Mouse (Mus musculus): Measurements from ENCODE around the gene Smtnl1. TPM values are rescaled to one million over a fixed set of nuclear protein-coding genes. Genes with fewer than 3 reads are reported as not detected.

Gene Smtnl1
- polyA plus RNA-seq, 1 experiment from 2014 or later: not detected

DNA sequence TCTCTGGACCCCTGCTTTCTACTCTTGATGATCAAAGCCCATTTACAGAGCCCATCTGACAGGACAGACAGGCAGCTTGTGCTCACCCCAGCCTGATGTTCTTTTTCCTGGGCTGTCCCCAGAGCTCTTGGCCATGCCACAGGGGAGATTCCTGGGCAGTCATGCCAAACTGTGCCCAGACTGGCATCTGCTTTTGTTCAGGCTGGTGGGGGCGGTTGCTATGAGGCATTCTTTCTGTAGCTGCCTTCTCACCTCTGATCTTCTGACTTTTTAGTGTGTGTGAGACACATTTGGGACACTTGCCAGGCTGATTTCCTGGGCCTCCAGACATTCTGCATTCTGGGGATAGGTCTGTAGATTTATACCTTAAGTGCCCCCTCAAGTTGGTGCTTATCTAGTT, 36.1 kb upstream of the Smtnl1 start:
- no peak overlapping the region for H3K9ac ChIP-seq (replicated peaks; ENCODE audit: low read length)
- no peaks in the 10 kb centered on the region for H3K27me3 ChIP-seq (ENCODE audit: control insufficient read depth, insufficient read depth, low read length)
- ATAC-seq (ENCODE audit: low FRiP score, low TSS enrichment) (no peak), DNase-seq (no peak)
- no peak overlapping the region for H3K4me3 ChIP-seq (replicated peaks; ENCODE audit: low read depth, low read length)
- H3K4me1 ChIP-seq (ENCODE audit: control insufficient read depth, insufficient read depth, low read length): no peaks in the 10 kb centered on the region
- H3K4me2 ChIP-seq (ENCODE audit: low read length): no peak overlapping the region
- H3K9me3 ChIP-seq (ENCODE audit: control insufficient read depth, low read length): no peaks in the 10 kb centered on the region
- H3K36me3 ChIP-seq (ENCODE audit: control insufficient read depth, insufficient read depth, low read length): no peaks in the 10 kb centered on the region
- WGBS: 97% methylated on average over 1 of the region's 1 CpGs
- no peak overlapping the region for H3K27ac ChIP-seq (replicated peaks; ENCODE audit: low read depth, low read length)

DNA sequence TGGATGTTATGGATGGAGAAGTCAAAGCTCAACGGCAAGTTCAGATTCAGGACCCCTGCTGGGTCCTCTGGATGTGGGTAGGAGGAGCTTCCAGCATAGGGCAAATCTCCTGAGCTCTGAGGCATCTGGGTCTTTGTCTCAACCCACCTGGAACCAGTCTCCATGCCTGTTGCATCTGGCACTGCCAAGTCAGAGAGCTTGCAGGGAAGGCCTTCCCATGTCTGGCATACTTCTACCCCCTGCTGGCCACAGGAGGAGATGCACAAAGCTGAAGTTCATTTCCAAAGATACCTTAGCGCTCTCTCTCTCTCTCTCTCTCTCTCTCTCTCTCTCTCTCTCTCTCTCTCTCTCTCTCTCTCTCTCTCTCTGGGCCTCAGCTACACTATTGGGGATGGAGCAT, 33.3 kb upstream of the Smtnl1 start:
- no peaks in the 10 kb centered on the region for H3K9me3 ChIP-seq (ENCODE audit: control insufficient read depth, low read length)
- DNase-seq (peak; percentile 76), ATAC-seq (ENCODE audit: low FRiP score, low TSS enrichment) (peak; percentile 54; the same call in 1 of the 2 replicates)
- WGBS: 68% methylated on average over 2 of the region's 2 CpGs
- no peak overlapping the region for H3K4me2 ChIP-seq (ENCODE audit: low read length)
- H3K9ac ChIP-seq (replicated peaks; ENCODE audit: low read length): no peak overlapping the region
- no peak overlapping the region for H3K4me3 ChIP-seq (replicated peaks; ENCODE audit: low read depth, low read length)
- H3K27ac ChIP-seq (replicated peaks; ENCODE audit: low read depth, low read length): no peak overlapping the region
- no peaks in the 10 kb centered on the region for H3K36me3 ChIP-seq (ENCODE audit: control insufficient read depth, insufficient read depth, low read length)
- no peaks in the 10 kb centered on the region for H3K27me3 ChIP-seq (ENCODE audit: control insufficient read depth, insufficient read depth, low read length)
- no peaks in the 10 kb centered on the region for H3K4me1 ChIP-seq (ENCODE audit: control insufficient read depth, insufficient read depth, low read length)

DNA sequence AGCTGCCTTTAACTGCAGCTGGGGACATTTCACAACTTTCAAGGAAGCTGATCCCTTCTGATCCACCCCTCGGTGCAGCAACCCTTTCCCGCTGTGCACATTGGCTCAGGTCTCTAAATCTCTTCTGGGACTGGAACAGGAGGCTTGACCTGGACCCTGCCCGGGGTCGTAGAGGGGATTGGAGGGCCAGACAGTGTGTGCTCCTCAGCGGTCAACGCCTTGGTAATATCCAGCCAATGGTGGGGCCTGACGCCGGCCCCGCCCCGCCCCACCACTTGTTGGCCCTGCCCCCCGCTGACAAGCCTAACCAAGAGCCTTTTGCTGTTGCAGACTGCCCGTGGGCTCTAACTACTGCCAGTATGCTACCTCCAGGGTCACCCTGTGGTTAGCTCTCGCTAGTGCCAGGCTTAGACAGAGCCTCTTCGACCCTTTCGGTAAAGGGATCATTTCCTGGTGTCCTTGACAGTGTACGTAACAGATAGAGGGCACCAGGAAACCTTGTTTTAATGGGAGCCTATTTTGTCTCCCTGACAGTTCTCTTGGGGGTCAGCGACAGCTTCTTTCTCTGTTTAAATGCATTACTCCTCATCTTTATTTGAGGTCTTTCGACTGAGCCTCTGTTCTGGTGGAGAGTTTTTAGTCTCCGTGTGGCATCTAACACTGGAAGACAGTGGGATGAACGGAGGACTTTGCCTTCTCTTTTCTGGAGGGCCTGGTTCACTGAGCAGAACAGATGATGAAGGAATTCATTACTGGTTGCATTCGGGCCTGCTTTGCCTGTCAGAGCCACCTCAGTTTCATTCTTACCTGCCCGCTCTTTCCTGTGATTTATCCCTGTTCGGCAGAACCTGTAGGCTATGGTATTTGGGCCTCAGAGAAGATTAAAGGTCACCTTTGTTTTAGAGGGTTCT, 28.9 kb upstream of the Smtnl1 start:
- no peaks in the 10 kb centered on the region for H3K9me3 ChIP-seq (ENCODE audit: control insufficient read depth, low read length)
- H3K4me3 ChIP-seq (replicated peaks; ENCODE audit: low read depth, low read length): no peak overlapping the region
- whole genome bisulfite sequencing: 34% methylated on average over 23 of the region's 23 CpGs
- H3K27me3 ChIP-seq (ENCODE audit: control insufficient read depth, insufficient read depth, low read length): no peaks in the 10 kb centered on the region
- DNase-seq (no peak), ATAC-seq (ENCODE audit: low FRiP score, low TSS enrichment) (no peak)
- peak overlapping the region; percentile 19 for H3K4me2 ChIP-seq (ENCODE audit: low read length)
- no peaks in the 10 kb centered on the region for H3K4me1 ChIP-seq (ENCODE audit: control insufficient read depth, insufficient read depth, low read length)
- no peak overlapping the region for H3K9ac ChIP-seq (replicated peaks; ENCODE audit: low read length)
- H3K36me3 ChIP-seq (ENCODE audit: control insufficient read depth, insufficient read depth, low read length): no peaks in the 10 kb centered on the region
- H3K27ac ChIP-seq (replicated peaks; ENCODE audit: low read depth, low read length): no peak overlapping the region

DNA sequence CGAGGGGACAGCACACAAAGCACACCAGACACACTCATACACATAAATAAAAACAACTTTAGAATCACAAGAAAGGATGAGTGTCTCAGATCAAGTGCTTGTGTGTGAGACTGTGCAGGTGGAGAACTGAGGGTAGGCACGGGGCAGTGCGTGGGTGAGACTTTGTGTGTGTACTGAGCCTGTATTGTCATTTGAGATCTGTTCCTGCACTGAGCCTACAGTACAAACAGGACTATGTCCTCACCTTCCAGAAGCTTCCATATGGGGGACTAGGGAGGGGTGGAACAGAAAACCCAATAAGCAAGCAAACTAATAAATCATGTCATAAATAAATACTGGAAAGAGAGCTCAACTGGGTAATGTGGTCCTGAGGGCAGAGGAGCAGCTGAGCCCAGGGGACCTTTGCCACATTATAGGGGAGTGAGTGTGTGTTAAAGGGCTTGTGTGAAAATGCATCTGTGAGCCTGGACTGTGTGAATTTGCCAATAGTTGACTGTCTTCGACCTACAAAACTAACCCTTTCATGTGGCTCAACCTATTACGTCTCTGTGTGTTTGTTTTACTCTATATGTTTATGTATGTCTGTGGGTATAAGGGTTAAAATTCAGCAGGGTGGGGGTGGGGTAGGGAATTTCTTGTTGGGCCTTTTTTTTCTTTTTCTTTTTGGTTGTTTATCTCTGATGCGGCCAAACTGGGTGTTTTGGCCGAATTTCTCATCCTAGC, 28.1 kb upstream of the Smtnl1 start:
- Histone ChIP-seq H3K27me3 (ENCODE audit: control insufficient read depth, insufficient read depth, low read length) (no peaks in the 10 kb centered on the region), H3K4me1 (ENCODE audit: control insufficient read depth, insufficient read depth, low read length) (no peaks in the 10 kb centered on the region), H3K9me3 (ENCODE audit: control insufficient read depth, low read length) (no peaks in the 10 kb centered on the region), H3K27ac (replicated peaks; ENCODE audit: low read depth, low read length) (no peak overlapping the region), H3K36me3 (ENCODE audit: control insufficient read depth, insufficient read depth, low read length) (no peaks in the 10 kb centered on the region), H3K9ac (replicated peaks; ENCODE audit: low read length) (no peak overlapping the region), H3K4me3 (replicated peaks; ENCODE audit: low read depth, low read length) (no peak overlapping the region), H3K4me2 (ENCODE audit: low read length) (no peak overlapping the region)
- DNase-seq (no peak), ATAC-seq (ENCODE audit: low FRiP score, low TSS enrichment) (no peak)
- 62% methylated on average over 7 of the region's 7 CpGs for WGBS

DNA sequence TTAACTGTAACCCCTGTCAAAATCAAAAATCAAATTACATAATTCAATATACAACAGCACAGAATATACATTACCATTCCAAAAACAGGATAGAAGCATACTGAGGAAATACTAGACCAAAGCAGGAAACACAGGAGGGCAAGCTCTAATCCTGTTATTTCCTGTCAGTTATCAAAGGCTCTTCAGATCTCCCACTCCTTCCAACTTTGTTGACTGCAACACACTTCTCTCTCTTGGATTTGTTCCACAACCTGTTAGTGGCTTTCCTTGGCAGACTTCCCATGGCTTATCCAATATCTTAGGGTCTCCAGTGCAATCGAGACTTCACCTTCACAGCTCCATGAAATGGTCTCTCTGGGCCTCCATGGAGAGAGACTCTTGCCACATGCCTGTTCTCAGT, 22.8 kb upstream of the Smtnl1 start:
- no peaks in the 10 kb centered on the region for H3K36me3 ChIP-seq (ENCODE audit: control insufficient read depth, insufficient read depth, low read length)
- H3K4me2 ChIP-seq (ENCODE audit: low read length): no peak overlapping the region
- ATAC-seq (ENCODE audit: low FRiP score, low TSS enrichment) (no peak), DNase-seq (no peak)
- H3K27ac ChIP-seq (replicated peaks; ENCODE audit: low read depth, low read length): no peak overlapping the region
- no peak overlapping the region for H3K9ac ChIP-seq (replicated peaks; ENCODE audit: low read length)
- no peaks in the 10 kb centered on the region for H3K9me3 ChIP-seq (ENCODE audit: control insufficient read depth, low read length)
- 93% methylated on average over 1 of the region's 1 CpGs for WGBS
- peaks cover 12% of the 10 kb centered on the region for H3K27me3 ChIP-seq (ENCODE audit: control insufficient read depth, insufficient read depth, low read length)
- no peak overlapping the region for H3K4me3 ChIP-seq (replicated peaks; ENCODE audit: low read depth, low read length)
- peaks cover 5% of the 10 kb centered on the region; the same call in 1 of the 2 replicates for H3K4me1 ChIP-seq (ENCODE audit: control insufficient read depth, insufficient read depth, low read length)

DNA sequence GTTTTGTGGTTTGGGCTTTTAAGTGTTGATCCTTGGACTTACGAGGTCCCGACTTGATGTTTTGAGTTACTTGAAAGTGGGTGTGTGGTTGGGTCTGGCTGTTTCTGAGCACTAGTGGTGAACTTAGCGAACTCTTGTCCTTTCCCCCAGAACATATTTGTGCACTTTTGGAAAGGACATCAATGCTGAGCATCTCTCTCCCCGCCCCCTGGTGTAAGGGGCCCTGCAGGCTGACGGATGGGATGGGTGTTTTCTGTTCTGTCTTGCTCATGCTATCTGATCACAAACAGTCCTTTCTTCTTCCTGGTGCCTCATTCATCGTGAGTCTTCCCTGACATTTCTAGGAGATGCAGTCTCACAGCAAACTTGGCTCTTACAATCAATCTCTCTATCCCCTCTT, 21.2 kb upstream of the Smtnl1 start:
- H3K4me2 ChIP-seq (ENCODE audit: low read length): no peak overlapping the region
- peaks cover 28% of the 10 kb centered on the region for H3K27me3 ChIP-seq (ENCODE audit: control insufficient read depth, insufficient read depth, low read length)
- no peak for ATAC-seq (ENCODE audit: low FRiP score, low TSS enrichment)
- H3K4me1 ChIP-seq (ENCODE audit: control insufficient read depth, insufficient read depth, low read length): peaks cover 14% of the 10 kb centered on the region
- no peaks in the 10 kb centered on the region for H3K9me3 ChIP-seq (ENCODE audit: control insufficient read depth, low read length)
- H3K4me3 ChIP-seq (replicated peaks; ENCODE audit: low read depth, low read length): no peak overlapping the region
- H3K9ac ChIP-seq (replicated peaks; ENCODE audit: low read length): no peak overlapping the region
- H3K27ac ChIP-seq (replicated peaks; ENCODE audit: low read depth, low read length): no peak overlapping the region
- 95% methylated on average over 6 of the region's 6 CpGs for WGBS
- no peaks in the 10 kb centered on the region for H3K36me3 ChIP-seq (ENCODE audit: control insufficient read depth, insufficient read depth, low read length)
- DNase-seq: no peak

DNA sequence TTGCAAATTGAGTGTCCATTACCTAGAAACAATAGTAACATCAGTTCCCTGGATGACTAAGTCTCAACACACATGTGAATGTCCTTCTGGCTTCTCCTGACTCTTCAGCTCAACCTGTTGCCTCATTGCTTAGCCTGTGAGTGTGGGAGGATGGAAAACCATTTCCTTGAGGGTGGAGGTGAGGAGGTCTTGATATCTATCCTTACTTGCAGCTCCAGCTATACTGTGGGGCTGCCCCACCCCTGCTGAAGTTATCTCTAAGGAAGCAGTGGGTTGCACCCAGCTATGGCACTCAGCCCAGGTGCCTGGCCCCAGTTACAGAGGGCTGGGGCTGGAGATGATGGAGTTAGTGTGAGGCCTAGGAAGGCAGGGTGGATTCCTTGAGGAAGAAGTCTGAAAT, 19.5 kb upstream of the Smtnl1 start:
- H3K27me3 ChIP-seq (ENCODE audit: control insufficient read depth, insufficient read depth, low read length): peaks cover 44% of the 10 kb centered on the region
- ATAC-seq (ENCODE audit: low FRiP score, low TSS enrichment) (no peak), DNase-seq (no peak)

DNA sequence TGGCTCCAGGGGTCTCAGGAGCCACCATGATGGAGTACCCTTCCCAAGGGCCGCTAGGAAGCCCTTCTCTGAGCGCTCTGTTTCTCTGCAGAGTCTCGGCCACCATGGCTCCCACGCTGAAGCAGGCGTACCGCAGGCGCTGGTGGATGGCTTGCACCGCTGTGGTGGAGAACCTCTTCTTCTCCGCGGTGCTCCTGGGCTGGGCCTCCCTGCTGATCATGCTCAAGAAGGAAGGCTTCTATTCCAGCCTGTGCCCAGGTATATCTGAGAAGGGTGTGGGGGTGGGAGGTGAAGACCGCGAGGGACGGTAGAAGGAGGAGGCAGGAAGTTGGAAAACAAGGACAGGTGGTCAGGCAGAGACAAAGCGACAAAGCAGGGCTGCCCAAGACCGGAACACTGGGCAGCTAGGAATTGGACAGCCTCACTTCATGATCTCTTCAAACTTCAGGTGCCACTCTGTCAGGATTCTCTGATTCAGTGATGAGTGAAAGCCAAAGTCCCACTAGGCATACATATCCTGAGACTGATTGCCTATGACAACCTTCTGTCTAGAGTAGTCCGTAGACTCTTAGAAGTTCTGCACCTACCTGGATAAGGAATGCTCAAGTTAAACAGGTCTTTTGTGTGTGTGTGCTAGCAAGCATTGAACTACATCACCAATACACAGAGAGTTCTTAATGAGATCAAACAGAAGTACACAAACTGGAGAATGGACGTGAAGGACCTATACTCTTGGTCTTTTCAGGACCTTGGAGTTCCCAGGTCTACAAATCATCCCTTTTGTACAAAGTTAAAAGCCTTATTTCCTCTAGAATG, 18.5 kb upstream of the Smtnl1 start:
- Histone ChIP-seq H3K27me3 (ENCODE audit: control insufficient read depth, insufficient read depth, low read length) (peaks cover 44% of the 10 kb centered on the region), H3K36me3 (ENCODE audit: control insufficient read depth, insufficient read depth, low read length) (no peaks in the 10 kb centered on the region), H3K4me1 (ENCODE audit: control insufficient read depth, insufficient read depth, low read length) (peaks cover 14% of the 10 kb centered on the region), H3K4me3 (replicated peaks; ENCODE audit: low read depth, low read length) (peak overlapping the region; percentile 50), H3K27ac (replicated peaks; ENCODE audit: low read depth, low read length) (no peak overlapping the region), H3K4me2 (ENCODE audit: low read length) (peak overlapping the region; percentile 88), H3K9me3 (ENCODE audit: control insufficient read depth, low read length) (no peaks in the 10 kb centered on the region), H3K9ac (replicated peaks; ENCODE audit: low read length) (peak overlapping the region; percentile 50; the same call in 1 of the 2 replicates)
- ATAC-seq (ENCODE audit: low FRiP score, low TSS enrichment): no peak; the same call in 1 of the 2 replicates
- no peak for DNase-seq
- 11% methylated on average over 17 of the region's 17 CpGs for WGBS

More for the DNA sequence above, 19.5 kb upstream of the Smtnl1 start:
- Histone ChIP-seq H3K4me2 (ENCODE audit: low read length) (no peak overlapping the region), H3K9me3 (ENCODE audit: control insufficient read depth, low read length) (no peaks in the 10 kb centered on the region), H3K9ac (replicated peaks; ENCODE audit: low read length) (no peak overlapping the region), H3K36me3 (ENCODE audit: control insufficient read depth, insufficient read depth, low read length) (no peaks in the 10 kb centered on the region), H3K27ac (replicated peaks; ENCODE audit: low read depth, low read length) (no peak overlapping the region), H3K4me1 (ENCODE audit: control insufficient read depth, insufficient read depth, low read length) (peaks cover 14% of the 10 kb centered on the region), H3K4me3 (replicated peaks; ENCODE audit: low read depth, low read length) (no peak overlapping the region)
